Mouse (Mus musculus): Measurements from ENCODE around the gene Fam178b. TPM values are rescaled to one million over a fixed set of nuclear protein-coding genes. Genes with fewer than 3 reads are reported as not detected.
A peak's percentile ranks its signal among the peaks of the same experiment; 100 is the strongest.

The Fam178b gene
- polyA plus RNA-seq, 1 experiment from 2014 or later: not detected

DNA sequence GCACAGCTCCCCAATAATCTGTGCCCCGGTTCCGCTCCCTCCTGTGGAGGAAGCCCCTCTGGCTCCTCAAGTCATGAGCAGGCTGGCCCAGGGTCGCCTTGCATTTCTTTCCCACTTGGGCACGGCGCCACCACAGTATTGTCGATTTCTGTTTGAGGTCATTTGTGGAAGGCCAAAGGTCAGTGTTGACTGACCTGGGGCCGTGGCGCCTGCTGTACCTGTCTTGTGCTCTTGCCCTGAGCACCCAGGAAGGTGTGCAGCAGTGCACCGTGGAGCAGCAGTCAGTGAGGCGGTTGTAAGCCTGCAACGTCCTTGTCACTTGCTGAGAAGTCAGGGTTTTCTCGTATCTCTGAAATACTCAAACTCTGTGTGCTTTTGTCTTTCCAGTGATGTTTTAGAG, 157.2 kb downstream of the Fam178b start:
- H3K4me1 ChIP-seq (ENCODE audit: control insufficient read depth, insufficient read depth, low read length): 0 out of 2 replicates have a peak, but pooled peaks cover 13% of the 10 kb centered on the region
- ATAC-seq (ENCODE audit: low read depth): no peak
- H3K4me2 ChIP-seq (ENCODE audit: low read depth, low read length): no peak overlapping the region
- H3K9ac ChIP-seq (replicated peaks; ENCODE audit: low read depth, low read length): no peak overlapping the region
- no peaks in the 10 kb centered on the region for H3K9me3 ChIP-seq (ENCODE audit: control insufficient read depth, low read length)
- H3K4me3 ChIP-seq (ENCODE audit: low read depth, low read length): no peak overlapping the region
- H3K27ac ChIP-seq (ENCODE audit: low read depth, low read length): no peak overlapping the region
- H3K27me3 ChIP-seq (ENCODE audit: control insufficient read depth, insufficient read depth, low read length): no peaks in the 10 kb centered on the region
- 96% methylated on average over 12 of the region's 12 CpGs for WGBS
- peaks cover 24% of the 10 kb centered on the region for H3K36me3 ChIP-seq (ENCODE audit: control insufficient read depth, insufficient read depth, low read length)

DNA sequence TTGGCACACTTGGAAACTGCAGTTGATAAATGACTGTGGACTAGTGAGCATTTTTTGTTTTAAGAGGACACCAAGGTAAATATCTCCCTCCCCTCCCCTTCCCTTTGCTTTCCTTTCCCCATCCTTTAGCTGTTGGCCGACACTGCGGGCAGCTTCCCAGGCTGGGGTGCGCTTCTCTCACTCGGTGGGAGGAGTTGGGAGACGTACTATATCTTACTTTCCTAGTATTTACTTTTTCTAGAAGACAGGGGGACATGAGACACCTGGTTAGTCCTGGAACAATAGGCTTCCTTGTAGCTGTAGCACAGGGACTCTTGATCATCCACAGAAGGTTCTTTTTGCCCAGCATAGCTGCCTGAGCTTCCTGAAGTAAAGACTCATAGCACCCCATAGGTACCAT, 158.9 kb downstream of the Fam178b start:
- Histone ChIP-seq H3K4me3 (ENCODE audit: low read depth, low read length) (no peak overlapping the region), H3K27me3 (ENCODE audit: control insufficient read depth, insufficient read depth, low read length) (no peaks in the 10 kb centered on the region), H3K27ac (ENCODE audit: low read depth, low read length) (peak overlapping the region; percentile 34; the same call in 1 of the 2 replicates), H3K4me1 (ENCODE audit: control insufficient read depth, insufficient read depth, low read length) (0 out of 2 replicates have a peak, but pooled peaks cover 13% of the 10 kb centered on the region), H3K9me3 (ENCODE audit: control insufficient read depth, low read length) (no peaks in the 10 kb centered on the region), H3K36me3 (ENCODE audit: control insufficient read depth, insufficient read depth, low read length) (peaks cover 39% of the 10 kb centered on the region), H3K4me2 (ENCODE audit: low read depth, low read length) (no peak overlapping the region), H3K9ac (replicated peaks; ENCODE audit: low read depth, low read length) (no peak overlapping the region)
- 84% methylated on average over 5 of the region's 5 CpGs for WGBS
- ATAC-seq (ENCODE audit: low read depth): no peak

DNA sequence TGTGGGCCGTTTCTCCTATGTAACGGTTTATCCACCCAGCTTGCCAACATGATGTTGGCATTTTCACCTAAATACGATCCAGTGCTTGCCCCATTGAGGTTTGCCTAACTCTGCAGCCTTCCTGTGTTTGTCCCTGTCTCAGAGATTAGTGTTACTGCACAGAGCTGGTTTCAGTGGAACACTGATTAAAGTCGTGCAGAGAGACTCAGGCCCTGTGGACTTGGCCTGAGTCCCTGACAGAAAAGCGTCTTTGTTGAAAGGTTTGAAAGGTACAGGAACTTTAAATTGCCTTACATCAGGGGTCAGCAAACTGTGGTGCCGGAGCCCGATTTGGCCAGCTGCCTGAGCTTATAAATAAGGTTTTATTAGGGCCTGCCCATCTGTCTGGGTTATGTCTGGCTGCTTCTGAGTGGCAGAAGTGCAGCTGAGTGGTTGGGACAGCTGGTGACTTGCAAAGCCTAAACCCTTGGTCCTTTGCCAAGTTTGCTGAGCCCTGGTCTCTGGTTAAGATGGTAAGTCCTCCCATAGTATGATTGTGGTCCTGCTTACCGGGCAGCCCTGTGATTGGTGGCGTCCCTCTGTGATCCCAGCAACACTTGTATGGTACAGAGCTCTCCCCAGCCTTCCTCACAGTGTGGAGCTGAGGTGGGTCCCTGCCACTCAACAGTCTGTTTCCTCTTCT, 159.5 kb downstream of the Fam178b start:
- peak overlapping the region; percentile 34; the same call in 1 of the 2 replicates for H3K27ac ChIP-seq (ENCODE audit: low read depth, low read length)
- no peak overlapping the region for H3K4me3 ChIP-seq (ENCODE audit: low read depth, low read length)
- no peaks in the 10 kb centered on the region for H3K27me3 ChIP-seq (ENCODE audit: control insufficient read depth, insufficient read depth, low read length)
- no peaks in the 10 kb centered on the region for H3K9me3 ChIP-seq (ENCODE audit: control insufficient read depth, low read length)
- H3K36me3 ChIP-seq (ENCODE audit: control insufficient read depth, insufficient read depth, low read length): peaks cover 42% of the 10 kb centered on the region
- WGBS: 39% methylated on average over 9 of the region's 9 CpGs
- peak; percentile 71; the same call in 1 of the 2 replicates for ATAC-seq (ENCODE audit: low read depth)
- H3K4me2 ChIP-seq (ENCODE audit: low read depth, low read length): no peak overlapping the region
- 0 out of 2 replicates have a peak, but pooled peaks cover 13% of the 10 kb centered on the region for H3K4me1 ChIP-seq (ENCODE audit: control insufficient read depth, insufficient read depth, low read length)
- 0 out of 2 replicates have a peak overlapping the region, but pooled peaks have one; percentile 1 for H3K9ac ChIP-seq (replicated peaks; ENCODE audit: low read depth, low read length)

DNA sequence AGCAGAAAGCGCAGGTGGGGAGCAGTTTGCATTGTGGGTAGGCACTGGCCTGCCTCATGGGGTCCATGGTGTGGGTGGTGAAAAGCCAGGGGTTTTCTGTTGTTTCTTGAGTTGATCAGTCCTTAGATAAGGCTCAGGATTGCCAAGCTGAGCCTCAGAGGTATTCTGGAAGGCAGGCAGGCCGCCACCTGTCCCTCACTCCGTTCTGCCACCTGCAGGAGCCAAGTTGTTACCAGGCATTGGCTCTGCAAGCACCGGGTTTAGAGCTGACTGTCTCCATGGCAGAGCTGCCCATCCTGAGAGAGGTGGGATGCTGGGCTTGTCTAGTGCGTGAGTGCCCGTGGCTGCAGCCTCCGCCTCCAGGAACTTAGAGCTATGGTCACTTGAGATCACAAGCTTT, 160.8 kb downstream of the Fam178b start:
- Histone ChIP-seq H3K27ac (ENCODE audit: low read depth, low read length) (no peak overlapping the region), H3K4me1 (ENCODE audit: control insufficient read depth, insufficient read depth, low read length) (0 out of 2 replicates have a peak, but pooled peaks cover 13% of the 10 kb centered on the region), H3K27me3 (ENCODE audit: control insufficient read depth, insufficient read depth, low read length) (no peaks in the 10 kb centered on the region), H3K9ac (replicated peaks; ENCODE audit: low read depth, low read length) (no peak overlapping the region), H3K4me3 (ENCODE audit: low read depth, low read length) (no peak overlapping the region), H3K4me2 (ENCODE audit: low read depth, low read length) (no peak overlapping the region), H3K9me3 (ENCODE audit: control insufficient read depth, low read length) (no peaks in the 10 kb centered on the region), H3K36me3 (ENCODE audit: control insufficient read depth, insufficient read depth, low read length) (peaks cover 42% of the 10 kb centered on the region)
- 92% methylated on average over 7 of the region's 7 CpGs for WGBS
- ATAC-seq (ENCODE audit: low read depth): no peak

DNA sequence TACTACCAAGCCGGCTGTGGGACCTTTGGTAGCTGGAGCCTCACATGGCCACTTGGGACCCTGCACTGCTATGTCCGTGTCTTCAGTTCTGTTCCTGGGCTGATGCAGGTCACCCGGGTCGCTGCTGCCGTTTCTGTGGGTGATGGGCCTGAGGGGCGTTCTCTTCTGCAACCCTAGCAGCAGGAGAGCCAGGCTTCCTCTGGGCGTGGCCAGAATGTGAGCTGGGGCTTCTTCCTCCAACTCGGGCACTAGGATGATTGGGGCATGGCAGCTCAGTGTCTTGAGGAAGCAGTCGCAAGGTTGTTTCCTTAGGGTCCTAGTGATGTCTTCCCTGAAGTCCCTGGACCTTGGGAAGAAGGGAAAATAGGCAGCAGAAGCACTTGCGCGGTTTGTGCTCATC, 163.4 kb downstream of the Fam178b start:
- Histone ChIP-seq H3K4me1 (ENCODE audit: control insufficient read depth, insufficient read depth, low read length) (peaks cover 25% of the 10 kb centered on the region), H3K4me3 (ENCODE audit: low read depth, low read length) (no peak overlapping the region), H3K27ac (ENCODE audit: low read depth, low read length) (no peak overlapping the region), H3K4me2 (ENCODE audit: low read depth, low read length) (no peak overlapping the region), H3K36me3 (ENCODE audit: control insufficient read depth, insufficient read depth, low read length) (peaks cover 37% of the 10 kb centered on the region), H3K9ac (replicated peaks; ENCODE audit: low read depth, low read length) (no peak overlapping the region), H3K27me3 (ENCODE audit: control insufficient read depth, insufficient read depth, low read length) (no peaks in the 10 kb centered on the region), H3K9me3 (ENCODE audit: control insufficient read depth, low read length) (no peaks in the 10 kb centered on the region)
- no peak for ATAC-seq (ENCODE audit: low read depth)
- 84% methylated on average over 11 of the region's 11 CpGs for WGBS

DNA sequence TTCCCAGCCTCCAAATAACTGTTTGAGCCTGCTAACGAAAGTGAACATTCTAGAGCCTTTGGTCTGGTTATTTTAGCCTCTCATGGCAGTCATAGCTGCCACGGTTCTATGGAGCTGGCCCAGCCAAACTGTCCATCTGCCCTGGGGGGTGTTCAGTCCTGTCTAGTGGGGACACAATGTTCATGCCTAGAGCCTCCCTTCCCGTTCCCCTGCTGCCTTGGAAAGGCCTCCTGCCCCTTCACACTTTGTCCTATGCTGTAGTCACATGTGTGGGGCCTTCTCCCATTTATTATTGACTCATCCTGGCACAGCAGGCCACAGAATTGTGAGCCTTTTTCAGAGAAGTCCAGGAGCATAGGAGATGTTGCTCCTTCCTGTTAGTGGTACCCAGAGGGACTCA, 164.7 kb downstream of the Fam178b start:
- no peak for ATAC-seq (ENCODE audit: low read depth)
- H3K27ac ChIP-seq (ENCODE audit: low read depth, low read length): no peak overlapping the region
- H3K9ac ChIP-seq (replicated peaks; ENCODE audit: low read depth, low read length): no peak overlapping the region
- H3K9me3 ChIP-seq (ENCODE audit: control insufficient read depth, low read length): no peaks in the 10 kb centered on the region
- H3K27me3 ChIP-seq (ENCODE audit: control insufficient read depth, insufficient read depth, low read length): no peaks in the 10 kb centered on the region
- H3K4me3 ChIP-seq (ENCODE audit: low read depth, low read length): no peak overlapping the region
- H3K4me1 ChIP-seq (ENCODE audit: control insufficient read depth, insufficient read depth, low read length): peaks cover 29% of the 10 kb centered on the region
- H3K4me2 ChIP-seq (ENCODE audit: low read depth, low read length): no peak overlapping the region
- H3K36me3 ChIP-seq (ENCODE audit: control insufficient read depth, insufficient read depth, low read length): peaks cover 37% of the 10 kb centered on the region
- WGBS: 85% methylated on average over 3 of the region's 3 CpGs

DNA sequence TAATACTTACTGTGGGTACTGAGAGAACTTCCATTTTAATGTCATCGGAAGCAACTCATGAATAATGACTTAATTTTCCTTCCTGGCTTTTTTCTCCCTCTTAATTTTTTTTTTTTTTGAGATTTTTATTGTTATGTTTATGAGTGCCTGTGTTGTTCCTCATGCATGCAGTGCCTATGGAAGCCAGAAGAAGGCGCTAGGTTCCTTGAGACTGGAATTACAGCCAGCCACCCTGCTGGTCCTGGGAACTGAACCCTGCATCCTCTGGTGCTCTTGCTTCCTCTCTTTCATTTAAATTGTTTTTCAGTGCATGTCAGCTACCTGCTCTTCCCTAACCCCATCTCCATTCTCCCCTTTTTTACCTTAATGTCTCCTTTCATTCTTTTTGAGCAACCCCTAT, 169.3 kb downstream of the Fam178b start:
- no peak for ATAC-seq (ENCODE audit: low read depth)
- H3K9ac ChIP-seq (replicated peaks; ENCODE audit: low read depth, low read length): no peak overlapping the region
- H3K4me3 ChIP-seq (ENCODE audit: low read depth, low read length): peak overlapping the region; percentile 70
- peak overlapping the region; percentile 99 for H3K4me2 ChIP-seq (ENCODE audit: low read depth, low read length)
- H3K27me3 ChIP-seq (ENCODE audit: control insufficient read depth, insufficient read depth, low read length): peaks cover 6% of the 10 kb centered on the region; the same call in 1 of the 2 replicates
- 34% methylated on average over 2 of the region's 2 CpGs for WGBS
- H3K9me3 ChIP-seq (ENCODE audit: control insufficient read depth, low read length): no peaks in the 10 kb centered on the region
- peaks cover 27% of the 10 kb centered on the region for H3K4me1 ChIP-seq (ENCODE audit: control insufficient read depth, insufficient read depth, low read length)
- H3K27ac ChIP-seq (ENCODE audit: low read depth, low read length): no peak overlapping the region
- H3K36me3 ChIP-seq (ENCODE audit: control insufficient read depth, insufficient read depth, low read length): no peaks in the 10 kb centered on the region

DNA sequence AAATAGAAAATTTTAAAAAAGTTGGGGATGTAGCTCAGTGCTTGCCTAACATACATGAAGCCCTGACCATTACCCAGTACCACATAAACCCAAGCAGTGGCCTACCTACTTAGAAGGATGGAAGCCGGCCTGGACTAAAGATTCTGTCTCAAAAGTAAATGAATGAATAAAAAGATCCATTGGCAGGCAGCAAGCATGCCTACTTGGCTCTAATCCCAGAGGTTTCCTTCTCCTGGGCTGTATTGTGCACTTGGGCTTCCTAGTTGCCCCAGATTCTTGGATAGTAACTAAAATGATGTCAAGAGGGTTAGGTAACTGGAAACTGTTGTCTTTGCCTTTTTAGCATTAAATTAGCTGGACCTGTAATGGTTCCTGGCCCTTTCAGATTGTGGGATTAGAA, 169.7 kb downstream of the Fam178b start:
- peaks cover 27% of the 10 kb centered on the region for H3K4me1 ChIP-seq (ENCODE audit: control insufficient read depth, insufficient read depth, low read length)
- H3K27me3 ChIP-seq (ENCODE audit: control insufficient read depth, insufficient read depth, low read length): peaks cover 6% of the 10 kb centered on the region; the same call in 1 of the 2 replicates
- H3K9me3 ChIP-seq (ENCODE audit: control insufficient read depth, low read length): no peaks in the 10 kb centered on the region
- H3K9ac ChIP-seq (replicated peaks; ENCODE audit: low read depth, low read length): peak overlapping the region; percentile 88
- H3K4me3 ChIP-seq (ENCODE audit: low read depth, low read length): peak overlapping the region; percentile 70
- no peak for ATAC-seq (ENCODE audit: low read depth)
- no peaks in the 10 kb centered on the region for H3K36me3 ChIP-seq (ENCODE audit: control insufficient read depth, insufficient read depth, low read length)
- H3K27ac ChIP-seq (ENCODE audit: low read depth, low read length): no peak overlapping the region
- peak overlapping the region; percentile 99 for H3K4me2 ChIP-seq (ENCODE audit: low read depth, low read length)
- 0% methylated on average over 1 of the region's 1 CpGs for WGBS

DNA sequence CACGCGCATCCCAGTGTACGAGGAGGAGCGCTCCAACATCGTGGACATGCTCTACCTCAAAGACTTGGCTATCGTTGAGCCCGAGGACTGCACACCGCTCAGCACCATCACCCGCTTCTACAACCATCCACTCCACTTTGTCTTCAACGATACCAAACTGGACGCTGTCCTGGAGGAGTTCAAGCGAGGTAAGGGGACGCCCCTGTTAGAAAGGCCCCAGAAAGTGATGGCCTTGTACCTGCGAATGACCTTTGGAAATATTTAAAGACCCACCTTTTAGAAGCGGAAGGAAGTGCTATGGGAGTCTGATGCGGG, 170.1 kb downstream of the Fam178b start:
- Histone ChIP-seq H3K27me3 (ENCODE audit: control insufficient read depth, insufficient read depth, low read length) (peaks cover 6% of the 10 kb centered on the region; the same call in 1 of the 2 replicates), H3K27ac (ENCODE audit: low read depth, low read length) (peak overlapping the region; percentile 87), H3K4me1 (ENCODE audit: control insufficient read depth, insufficient read depth, low read length) (peaks cover 27% of the 10 kb centered on the region), H3K36me3 (ENCODE audit: control insufficient read depth, insufficient read depth, low read length) (no peaks in the 10 kb centered on the region), H3K9ac (replicated peaks; ENCODE audit: low read depth, low read length) (peak overlapping the region; percentile 88), H3K4me2 (ENCODE audit: low read depth, low read length) (peak overlapping the region; percentile 99), H3K9me3 (ENCODE audit: control insufficient read depth, low read length) (no peaks in the 10 kb centered on the region), H3K4me3 (ENCODE audit: low read depth, low read length) (peak overlapping the region; percentile 70)
- 2% methylated on average over 16 of the region's 16 CpGs for WGBS
- no peak for ATAC-seq (ENCODE audit: low read depth)

Measured in neural tube, embryonic 14.5 days (tissue).